Mouse (Mus musculus) gastrocnemius, postnatal 10 days (tissue): ENCODE data around the gene Rab5c. TPM values are rescaled to one million over a fixed set of nuclear protein-coding genes. Genes with fewer than 3 reads are reported as not detected.

Source experiments
- DNase-seq: peaks from one replicate; pipeline ENCODE4 v3.0.0; 2021; ENCODE audit warnings: mixed read lengths
- total RNA-seq, 2 experiments: library from RNA; stranded (reverse); gene quantifications; 2 replicates each; pipeline ENCODE4 v1.2.3; 2021

The Rab5c gene
- total RNA-seq, 2 experiments from 2014 or later: 63.0 to 64.7 TPM

DNA sequence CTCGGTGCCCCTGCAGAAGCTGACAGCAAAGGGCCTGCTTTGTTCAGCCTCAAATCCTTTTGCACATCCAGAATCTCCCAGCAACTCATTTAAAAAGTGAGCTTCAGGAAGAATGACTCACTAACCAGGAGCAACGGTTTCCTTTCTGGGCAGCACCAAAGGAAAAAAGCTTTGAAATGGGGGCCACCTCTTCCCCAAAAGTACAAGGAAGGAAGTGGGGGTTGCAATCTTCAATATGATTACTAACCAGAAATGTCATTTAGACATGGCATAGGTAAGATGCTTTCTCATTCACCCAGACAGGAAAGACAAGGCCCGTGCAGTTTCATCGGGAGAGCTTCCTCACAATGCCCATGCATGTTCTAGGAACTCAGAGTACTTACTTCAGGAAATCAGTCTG is 16.8 kb downstream of the Rab5c start:
- no peak for DNase-seq

DNA sequence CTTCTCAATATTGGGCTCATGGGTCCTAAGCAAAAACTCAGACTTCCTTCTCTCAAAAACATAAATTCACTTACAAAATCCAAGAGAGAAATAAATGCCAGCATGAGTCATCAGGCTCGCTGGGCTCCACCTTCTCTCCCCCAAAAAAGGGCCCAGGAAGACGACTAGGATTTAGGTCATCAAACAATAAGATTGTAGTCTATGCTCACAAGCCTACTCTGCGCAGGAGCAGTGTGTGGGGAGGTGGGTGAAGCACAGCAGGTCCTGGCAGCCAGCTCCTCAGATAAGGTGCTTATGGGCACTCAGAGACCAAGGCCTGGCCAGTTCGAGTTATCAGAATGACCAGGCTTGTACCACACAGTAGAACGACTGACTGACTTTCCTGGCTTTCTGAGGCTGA is 17.7 kb downstream of the Rab5c start:
- no peak for DNase-seq

DNA sequence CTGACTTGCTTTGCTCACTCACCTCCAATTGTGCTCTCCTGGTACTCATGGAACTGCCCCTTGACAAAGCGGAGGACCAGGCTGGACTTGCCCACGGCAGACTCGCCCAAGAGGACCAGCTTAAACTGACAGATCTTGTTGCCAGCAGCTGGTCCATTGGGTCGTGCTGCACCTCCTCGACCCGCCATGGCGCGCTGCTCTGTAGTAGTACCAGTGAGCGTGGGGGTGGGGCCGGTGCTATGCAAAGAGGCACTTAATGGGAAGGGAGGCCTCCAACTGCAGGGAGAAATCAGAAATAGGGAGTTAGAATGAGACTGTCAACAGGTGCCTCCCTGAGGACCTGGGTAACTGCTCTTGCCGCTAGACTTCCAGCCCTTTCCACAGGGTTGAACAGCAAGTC is 18.1 kb downstream of the Rab5c start:
- no peak for DNase-seq

DNA sequence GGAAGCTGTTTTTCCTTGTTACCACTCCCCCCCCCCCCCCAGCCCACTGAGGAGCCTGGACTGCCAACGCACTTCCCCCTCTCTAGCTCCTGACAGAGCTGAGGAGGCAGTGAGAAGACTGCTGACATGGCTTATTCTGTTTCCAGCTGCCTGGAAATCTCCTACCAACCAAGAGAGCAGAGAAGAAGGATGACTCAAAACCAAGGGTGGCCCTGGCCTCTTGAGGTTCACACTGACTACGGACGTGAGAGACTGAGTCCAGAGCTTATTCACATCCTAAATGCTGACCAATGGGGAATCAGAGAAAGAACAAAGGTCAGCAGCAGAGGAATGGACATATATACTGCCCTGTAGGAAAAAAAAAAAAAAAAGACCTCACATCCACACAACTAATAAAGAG is 18.7 kb downstream of the Rab5c start:
- no peak for DNase-seq

DNA sequence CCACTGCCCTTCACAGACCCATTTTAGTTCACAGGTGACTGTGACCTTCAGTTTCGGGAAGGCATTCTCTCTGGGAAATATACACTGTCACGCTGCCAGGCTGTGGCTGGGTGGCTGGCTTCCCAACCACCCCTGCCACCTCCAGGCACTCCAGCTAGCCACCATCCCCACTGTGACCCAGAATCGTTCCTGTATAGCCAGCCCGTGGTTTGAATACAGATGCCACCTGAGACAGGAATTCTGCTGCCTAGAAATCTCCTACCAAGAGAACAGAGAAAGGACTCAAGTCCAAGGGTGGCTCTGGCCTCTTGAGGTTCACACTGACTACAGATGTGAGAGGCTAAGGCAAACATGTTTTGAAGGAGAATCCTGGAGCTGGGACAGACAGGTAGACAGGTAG is 19.1 kb downstream of the Rab5c start:
- DNase-seq: no peak

DNA sequence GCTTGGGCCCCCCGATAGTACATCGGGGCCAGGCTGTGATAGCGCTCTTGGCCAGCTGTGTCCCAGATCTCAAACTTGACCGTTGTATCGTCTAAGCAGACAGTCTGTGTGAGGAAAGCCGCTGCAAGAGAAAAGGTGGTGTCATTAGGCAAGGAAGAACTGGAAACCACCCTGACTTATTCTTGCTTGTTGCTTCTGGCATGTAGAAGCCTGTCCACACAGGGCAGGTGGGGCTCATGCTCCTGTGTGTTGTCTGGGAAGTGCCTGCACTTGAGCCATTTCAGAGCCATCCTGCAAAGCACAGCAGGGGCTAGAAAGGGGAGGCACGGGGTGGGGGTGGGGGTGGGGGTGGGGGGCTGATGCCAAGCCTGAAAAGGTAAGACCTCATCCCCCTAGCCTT is 19.6 kb downstream of the Rab5c start:
- DNase-seq: no peak

DNA sequence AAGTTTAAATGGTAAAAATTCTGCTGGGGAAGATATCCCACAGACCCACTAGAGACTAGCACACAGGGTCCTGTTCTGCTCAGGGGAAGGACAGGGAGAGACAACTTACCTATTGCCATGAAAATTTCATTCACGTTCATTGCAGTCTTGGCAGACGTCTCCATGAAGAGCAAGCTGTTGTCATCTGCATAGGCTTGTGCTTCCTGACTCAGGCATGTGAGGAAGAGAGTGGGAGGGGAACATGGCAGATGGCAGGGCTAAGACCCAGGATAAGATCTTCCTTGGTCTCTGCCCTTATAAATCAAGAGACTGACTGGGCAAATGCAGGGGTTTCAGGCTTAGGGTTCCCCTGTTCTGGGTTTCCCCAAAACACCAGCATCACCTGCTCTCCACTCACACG is 21.4 kb downstream of the Rab5c start:
- no peak for DNase-seq

DNA sequence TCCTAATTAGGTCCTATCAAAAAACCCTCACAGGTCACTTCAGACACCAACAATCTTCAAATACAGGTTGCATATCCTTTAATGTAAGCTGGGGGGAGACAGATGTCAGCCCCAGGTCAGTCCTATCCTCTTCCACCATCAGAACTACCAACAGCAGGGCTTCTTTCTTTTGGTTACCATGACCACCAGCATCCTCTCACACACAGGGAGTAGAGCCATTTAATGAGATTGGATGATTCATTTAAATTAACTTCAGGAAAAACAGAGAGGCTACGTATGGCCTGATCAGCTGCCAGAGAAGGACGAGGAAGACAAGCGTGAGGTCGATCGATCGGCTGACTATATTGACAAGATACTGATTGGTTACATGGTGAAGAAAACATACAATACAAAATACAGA is 23.1 kb downstream of the Rab5c start:
- no peak for DNase-seq

DNA sequence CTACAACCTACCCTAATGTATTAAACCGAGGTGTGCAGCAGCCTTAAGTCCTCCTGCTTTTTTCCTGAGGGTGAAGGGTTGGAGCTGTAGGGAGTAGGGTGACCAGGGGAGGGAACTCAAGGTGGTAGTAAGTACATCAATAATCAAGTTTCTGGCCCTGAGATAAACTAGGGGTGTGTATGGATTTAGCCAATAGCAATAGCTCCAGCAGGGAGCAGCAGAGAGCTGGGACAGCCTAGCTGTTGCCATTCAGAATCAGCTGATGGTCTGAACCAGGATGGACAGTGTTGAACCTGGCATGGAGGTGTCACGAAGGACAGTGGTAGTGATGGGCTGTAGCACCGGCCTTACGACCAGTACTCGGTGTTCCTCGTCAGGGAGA is 23.5 kb downstream of the Rab5c start:
- peak; percentile 89 for DNase-seq

DNA sequence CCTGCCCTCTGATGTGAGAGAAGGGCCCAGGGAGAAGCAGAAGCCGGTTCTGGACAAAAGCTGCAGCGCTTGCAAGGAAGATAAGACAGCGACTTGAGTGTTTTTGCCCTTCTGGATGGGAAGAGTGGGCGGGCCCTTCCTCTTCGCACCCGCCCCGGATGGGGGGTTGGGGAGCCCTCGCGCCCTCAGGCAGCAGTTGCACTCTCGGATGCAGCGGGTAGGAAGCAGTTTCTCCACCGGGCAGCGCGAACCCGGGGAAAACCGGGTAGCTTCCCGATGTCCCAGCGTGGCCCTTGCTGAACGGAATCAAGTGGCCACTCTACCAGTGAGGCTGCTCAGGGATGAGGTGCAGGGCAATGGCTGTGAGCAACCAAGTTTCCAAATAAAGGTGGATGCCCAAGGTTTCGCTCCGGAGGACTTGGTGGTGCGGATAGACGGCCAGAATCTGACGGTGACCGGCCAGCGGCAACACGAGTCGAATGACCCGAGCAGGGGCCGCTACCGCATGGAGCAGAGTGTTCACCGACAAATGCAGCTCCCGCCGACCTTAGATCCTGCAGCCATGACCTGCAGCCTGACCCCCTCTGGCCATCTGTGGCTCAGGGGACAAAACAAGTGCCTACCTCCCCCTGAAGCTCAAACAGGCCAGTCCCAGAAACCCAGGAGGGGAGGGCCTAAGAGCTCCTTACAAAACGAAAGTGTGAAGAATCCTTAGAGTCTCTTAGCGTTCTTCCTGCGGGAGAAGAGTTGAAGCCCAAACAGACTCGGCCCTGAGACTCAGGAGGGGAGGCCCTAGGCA is 24.1 kb downstream of the Rab5c start, which contains the start of gene Hspb9:
TSS of gene Hspb9 (plus strand) at position 116 of the 799 bp plus-strand sequence.
- peak; percentile 57 for DNase-seq

DNA sequence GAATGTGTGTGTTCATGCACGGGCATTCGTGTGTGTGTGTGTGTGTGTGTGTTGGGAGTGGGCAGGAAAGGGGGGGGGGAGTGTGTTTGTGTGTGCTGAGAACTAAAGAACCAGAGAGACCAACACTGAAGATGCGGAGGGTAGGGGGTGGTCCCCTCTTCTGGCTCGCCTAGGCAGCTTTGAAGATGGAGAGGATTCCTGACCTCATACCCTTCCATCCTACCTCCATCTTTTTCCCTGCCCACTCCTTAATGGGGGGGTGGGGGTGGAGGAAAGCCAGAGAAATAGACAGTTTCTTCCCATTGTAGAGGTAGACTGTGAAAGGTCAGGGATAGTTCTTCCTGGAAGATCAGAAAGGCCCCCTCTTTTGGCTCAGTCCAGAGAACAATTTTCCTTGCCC is 24.8 kb downstream of the Rab5c start:
- no peak for DNase-seq

DNA sequence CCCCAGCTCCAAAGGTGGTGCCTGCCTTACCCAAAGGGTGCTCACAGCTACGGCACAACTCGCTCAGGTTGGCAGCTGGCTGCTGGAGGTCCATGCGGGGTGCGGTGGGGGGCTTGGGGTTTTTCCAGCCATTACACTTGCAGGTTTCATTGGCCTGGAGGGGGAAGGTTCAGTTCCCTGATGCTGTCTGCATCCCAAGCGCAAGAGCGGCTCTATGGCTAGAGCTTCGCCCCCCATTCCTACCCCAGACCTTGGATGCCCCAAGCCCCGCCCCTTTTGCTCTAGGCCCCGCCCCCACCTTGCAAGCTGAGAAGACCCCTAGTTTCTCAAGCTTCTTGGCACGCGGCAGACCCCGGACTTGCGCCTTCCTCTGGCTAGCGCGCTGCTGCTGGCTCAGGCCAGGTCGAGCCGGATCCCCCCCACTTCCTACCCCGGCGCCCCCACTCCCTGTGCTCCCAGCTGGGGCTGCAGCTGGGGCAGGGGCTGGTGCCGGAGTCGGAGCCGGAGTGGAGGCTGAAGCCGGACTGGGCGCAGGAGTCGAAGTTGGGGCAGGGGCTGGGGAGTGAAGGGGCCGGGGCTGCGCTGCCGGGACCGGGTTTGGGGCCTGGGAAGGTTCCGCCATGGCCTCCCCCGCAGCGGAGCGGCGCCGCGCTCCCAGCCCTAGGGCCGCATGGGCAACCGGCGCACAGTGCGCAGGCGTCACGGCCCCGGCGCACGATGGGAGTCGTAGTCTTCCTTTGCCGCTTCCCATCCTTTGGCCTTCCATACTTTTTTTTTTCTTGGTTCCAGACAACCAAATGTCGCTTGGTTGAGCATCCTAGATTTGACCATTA is 26.0 kb downstream of the Rab5c start, which contains the start of gene Kat2a:
TSS of gene Kat2a (minus strand) at position 683 of the 833 bp plus-strand sequence.
- DNase-seq: peak; percentile 89

DNA sequence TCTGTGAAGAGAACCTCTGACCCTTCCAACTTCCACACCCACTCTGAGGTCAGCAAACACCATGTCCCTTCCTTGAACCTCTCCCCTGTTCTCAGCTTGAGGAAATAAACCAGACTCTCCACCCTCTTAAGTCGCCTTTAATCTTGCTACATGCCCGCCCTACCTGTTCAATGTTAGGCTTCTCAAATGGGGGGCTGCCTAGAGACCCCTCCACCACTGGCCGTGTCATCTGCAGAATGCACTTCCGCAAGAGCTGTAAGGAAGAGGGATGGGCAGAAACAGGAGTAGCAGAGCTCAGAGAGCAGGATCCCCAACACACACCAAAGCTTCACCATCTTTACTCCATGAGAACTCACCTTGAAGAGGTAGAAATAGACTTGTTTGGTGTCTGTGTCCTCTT is 27.0 kb downstream of the Rab5c start:
- DNase-seq: no peak

DNA sequence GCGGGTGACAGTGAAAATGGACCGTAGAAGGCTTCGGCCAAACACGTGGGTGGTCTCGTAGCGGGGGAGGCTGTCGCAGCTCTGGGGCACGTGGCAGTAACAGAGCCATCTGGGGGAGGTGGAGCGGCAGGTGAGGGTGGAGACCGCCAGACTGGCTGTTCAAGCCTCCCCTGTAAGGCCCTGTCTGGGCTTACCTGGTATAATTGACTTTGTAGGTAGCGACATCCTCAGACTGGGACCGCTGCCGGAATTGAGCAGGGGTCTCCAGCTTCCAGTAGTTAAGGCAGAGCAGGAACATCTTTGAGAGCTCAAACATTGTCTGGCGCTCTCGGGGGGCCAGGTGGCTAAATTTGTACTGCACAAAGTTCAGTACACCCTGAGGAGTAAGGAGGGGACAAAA is 27.5 kb downstream of the Rab5c start:
- no peak for DNase-seq

DNA sequence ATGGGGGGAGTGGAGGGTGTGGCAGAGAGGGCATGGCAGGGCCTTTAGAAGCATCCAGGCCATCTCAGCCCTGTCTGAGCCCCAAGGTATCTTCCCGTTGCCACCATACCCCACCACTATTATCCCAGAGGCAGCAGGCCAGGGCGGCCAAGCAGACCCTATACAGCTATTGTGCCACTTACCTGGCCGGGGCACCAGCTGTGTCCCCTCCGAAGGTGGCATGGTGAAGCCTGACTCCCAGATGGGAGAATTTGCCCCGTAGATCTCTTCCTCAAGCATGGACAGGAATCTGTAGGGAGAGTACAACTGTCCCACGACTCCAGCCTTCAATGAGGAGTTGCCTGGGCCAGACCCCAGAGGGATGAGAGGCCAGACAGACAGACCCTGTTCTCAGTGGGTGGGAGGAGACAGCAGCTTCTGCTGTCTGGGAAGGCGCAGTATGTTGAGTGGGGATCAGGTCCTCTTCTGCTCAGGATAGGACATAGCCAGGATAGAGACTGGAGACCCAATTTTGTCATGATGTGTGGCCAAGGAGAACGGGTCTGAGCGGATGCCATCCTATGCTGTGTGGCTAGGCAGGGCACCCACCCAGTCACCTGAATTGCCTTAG is 28.7 kb downstream of the Rab5c start:
- no peak for DNase-seq

DNA sequence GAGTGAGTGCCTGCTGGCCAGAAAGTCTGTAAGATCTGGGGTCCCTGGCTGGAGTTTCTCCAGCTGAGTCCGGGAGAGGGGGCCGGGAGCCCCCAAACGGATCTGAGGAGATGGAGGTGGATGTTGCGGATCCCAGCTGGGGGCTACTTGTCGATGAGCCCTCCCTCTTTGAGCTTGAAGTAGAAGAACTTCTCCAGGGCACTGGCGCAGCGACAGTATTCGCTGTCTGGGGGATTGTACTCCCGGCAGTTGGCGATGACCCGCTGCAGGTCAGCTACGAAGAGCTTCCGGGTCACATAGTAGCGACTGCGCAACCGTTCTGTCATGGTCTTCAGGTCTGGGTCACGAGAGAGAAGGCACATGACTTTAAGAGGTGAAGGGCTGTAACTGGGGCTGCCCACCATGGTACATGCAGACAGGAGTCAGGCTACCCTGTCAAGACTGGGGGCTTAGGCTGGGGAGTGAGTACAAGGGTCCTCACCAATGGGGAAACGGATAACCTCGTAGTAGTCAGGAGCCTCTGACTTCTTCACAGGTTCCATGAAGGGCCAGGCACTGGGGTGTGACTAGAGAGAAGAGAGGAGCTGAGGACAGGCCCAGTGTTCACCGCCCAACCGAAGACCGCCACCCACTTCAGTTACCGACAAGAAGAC is 32.8 kb downstream of the Rab5c start:
- no peak for DNase-seq

DNA sequence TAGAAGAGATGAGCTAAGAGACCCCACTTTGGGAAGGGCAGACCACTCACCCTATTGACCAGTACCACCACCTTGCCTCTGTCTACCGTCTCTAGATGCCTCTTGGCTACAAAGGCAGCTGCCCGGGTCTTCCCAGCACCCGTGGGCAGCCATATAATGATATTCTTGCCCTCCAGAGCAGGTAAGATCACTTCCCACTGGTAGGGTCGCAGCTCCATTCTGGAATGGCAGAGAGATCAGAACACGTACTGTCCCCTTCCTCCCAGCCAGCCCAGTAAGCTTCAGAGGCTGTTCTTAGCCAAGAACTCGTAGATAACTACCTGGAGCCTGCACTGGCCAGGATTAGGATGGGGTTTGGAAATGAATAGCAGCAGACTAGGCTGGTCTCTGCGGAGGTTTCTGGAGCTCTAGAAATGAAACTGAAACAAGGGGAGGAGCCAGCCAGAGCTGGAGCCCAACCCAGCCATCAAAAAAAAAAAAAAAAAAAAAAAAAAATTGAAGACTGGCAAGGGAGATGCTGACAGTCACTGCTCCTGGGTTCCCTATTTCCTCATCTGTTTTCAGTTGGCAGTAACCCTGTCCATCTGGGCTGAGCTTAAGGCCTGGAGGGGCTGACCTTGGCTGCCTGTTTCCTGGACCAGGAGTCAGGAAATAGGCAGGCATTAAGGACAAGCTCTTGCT is 34.0 kb downstream of the Rab5c start, which contains the start of gene Dhx58:
TSS of gene Dhx58 (minus strand) at position 421 of the 681 bp plus-strand sequence.
- no peak for DNase-seq

DNA sequence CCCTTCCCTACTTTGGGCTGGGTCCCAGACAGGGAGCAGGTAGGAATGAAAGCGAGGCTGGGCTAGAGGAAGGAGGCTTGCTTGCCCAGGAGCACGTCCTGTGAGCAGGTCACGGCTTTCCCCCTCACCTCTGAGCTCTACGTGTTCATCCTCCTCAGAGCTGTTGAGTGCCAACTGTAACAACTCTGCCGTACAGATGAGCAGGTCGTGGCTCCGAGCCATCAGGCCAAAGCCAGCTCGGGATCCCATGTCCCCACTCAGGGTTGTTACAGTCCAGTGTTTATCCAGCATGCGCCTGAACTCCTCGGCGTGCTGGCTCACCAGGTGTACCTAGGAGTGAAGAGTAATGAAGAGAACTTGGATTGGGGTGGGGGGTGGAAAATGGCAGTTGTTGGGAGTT is 34.6 kb downstream of the Rab5c start:
- no peak for DNase-seq

DNA sequence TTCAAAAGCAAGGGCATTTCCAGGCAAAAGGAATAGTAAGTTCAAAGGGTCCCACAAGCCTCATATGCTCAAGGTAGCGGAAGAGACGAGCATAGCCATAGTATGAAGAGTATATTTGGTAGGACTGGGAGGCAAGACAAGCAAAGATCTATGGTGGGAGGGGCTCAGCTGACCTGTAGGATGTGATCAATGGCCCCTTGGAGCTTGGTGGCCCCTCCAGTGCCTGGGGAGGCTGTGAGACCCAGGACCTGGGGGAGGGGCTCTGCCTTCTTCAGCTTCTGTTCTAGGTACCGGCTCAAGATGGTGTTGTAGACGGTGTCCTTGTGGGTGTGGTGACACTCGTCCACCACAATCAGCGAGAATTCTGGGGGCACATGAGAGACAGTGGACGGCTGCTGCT is 35.1 kb downstream of the Rab5c start:
- DNase-seq: no peak

DNA sequence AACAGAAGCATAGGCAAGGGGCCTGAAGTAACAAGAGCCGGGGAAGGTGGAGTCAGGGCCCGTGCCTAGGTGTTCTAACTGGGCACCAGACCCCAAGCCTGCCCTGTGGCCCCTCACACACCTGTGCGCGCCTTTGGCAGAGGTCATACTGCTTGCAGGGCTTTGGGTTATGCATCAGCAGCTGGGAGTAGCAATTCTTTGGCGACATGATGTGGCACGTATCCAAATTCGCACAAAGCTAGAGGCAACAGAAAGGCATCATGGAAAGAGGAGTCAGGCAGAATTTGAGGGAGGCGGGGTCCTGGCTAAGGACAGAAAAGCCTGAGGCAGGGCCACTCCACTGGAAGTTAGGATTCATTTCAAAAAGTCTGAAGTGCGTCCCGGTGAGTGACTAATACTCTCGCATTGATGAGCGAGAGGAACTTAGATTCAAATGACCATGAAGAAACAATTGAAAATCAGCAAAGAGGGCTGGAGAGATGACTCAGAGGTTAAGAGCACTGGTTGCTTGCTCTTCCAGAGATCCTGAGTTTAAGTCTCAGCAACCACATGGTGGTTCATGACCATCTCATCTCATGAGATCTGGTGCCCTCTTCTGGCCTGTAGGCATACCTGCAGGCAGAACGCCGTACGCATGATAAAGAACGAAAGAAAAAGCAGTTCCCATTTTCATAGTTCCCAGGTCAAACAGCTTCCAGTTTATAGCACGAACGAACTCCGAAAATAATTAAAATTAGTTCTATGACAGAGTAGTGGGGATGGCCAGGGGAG is 35.7 kb downstream of the Rab5c start:
- peak; percentile 57 for DNase-seq

DNA sequence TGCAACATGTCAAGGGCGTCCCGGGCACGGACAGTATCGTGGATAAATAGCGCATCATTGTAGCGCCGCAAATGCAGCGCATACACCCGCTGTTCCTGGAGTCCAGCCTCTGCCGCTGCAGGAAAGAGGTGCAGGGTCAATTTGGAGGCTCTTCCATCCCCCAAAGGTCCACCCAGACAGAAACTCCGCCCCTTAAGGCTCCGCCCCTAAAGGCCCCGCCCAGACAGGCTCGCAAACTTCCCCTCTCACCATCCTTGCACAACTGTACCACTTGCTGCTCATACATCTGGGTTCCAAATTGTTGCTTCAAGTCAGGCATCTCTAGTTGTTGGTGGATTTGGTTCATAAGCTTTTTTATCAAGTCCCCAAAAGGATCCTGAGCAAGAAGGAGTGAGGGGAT is 36.7 kb downstream of the Rab5c start:
- peak; percentile 59 for DNase-seq
